Mouse (Mus musculus) gastrocnemius, postnatal 4 days (tissue): Measurements from ENCODE around the gene Zc3h15. TPM values are rescaled to one million over a fixed set of nuclear protein-coding genes. Genes with fewer than 3 reads are reported as not detected.

ENCODE experiments used
- DNase-seq, 2 experiments: peaks; one replicate each; pipeline ENCODE4 v3.0.0; 2021 to 2022; ENCODE audit warnings: low spot score in 2 of 2, mixed read lengths in 2 of 2
- total RNA-seq, 2 experiments: library from RNA; stranded (reverse); gene quantifications; 2 replicates each; pipeline ENCODE4 v1.2.3; 2021

Zc3h15 gene
- total RNA-seq, 2 experiments from 2014 or later, result 66.9 to 70.8 TPM

DNA sequence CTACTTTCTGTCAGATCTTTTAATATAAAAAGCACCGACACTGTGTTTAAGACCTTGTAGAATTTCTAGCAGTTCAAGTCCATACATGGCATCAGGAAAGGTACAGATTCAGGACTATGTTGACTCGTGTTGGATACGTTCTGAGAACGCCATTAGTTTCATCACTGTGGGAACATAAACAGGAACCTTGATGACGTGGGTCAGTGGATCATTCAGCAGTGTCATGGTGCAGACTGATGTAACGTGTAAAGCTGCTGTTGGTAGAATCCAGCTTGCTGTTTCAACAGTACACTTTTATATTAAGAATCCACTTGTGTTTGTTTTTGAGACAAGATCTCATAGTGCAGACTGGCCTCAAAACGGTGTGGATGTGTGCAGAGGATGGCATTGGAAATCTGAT lies 28.8 kb downstream of the Zc3h15 start:
- no peak for DNase-seq

DNA sequence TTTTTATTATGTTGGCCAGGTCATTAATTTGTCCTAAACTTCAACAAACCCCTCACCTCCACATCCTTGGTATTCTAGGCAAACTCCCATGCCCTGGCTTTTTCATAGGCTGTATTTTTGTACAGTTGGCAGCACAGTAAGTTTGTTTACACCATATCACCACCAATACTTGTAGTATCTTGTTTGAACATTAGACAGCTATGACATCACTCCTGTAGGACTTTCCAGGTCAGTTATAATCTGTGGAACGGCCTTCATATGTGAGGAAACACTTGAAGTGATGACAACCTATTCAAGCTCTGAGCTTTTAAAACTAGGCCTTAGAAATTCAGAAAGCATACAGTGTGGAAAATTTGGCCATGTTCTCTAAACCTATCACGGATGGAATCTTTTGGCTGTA lies 29.6 kb downstream of the Zc3h15 start:
- DNase-seq, result no peak

DNA sequence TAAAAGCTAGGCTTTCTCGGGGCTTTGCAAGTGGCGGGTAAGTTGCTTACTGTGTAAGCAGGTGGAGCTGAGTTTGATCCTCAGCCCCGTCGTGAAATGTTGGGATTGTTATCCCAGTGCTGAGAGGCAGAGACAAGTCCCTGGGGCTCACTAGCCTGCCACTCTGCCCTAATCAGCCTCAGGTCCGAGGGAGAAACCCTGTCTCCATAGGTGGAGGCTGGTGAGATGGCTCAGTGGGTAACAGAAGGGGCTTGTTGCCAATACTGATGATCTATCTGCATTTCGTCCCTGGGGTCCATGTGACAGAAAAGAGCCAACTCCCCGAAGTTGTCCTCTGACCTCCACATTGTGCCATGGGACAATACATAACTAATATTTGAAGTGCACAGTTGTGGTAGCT lies 30.2 kb downstream of the Zc3h15 start:
- no peak for DNase-seq

DNA sequence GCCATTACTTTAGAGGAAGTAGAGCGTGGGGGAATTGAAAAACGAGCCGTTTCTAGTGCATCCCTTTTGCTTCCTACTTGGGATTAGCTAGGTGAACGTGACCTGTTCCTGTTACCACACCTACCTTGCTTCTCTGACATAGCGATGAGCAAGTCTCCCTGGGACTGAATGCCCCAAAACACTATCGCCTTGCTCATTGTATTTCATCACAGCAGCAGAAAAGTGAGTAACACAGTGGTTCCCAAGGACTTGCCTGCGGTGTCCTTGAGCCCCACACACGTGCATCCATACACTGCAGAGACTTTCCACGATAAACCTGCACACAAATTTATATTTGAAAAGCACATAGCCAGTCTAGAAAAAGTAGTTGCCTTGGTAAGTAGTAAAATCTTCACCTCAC lies 30.7 kb downstream of the Zc3h15 start:
- no peak for DNase-seq

DNA sequence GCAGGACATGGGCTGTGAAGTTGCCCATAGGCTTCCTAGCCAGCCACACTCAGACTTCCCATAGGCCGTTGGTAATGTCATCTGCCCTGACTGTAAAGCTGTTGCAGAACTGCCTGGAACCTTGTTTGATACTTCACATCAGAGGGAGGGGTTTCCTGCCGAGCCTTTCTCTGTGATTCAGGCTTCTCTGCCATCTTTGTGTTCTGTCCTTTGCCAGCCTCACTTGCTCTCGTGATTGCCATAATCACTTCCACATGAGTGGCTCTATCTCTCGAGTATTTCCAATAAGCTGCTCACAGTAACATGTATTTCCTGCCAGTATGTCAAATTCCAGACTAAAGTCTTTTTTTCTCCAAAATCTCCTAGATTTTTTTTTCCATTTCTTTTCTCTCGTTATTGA lies 31.4 kb downstream of the Zc3h15 start:
- no peak for DNase-seq

DNA sequence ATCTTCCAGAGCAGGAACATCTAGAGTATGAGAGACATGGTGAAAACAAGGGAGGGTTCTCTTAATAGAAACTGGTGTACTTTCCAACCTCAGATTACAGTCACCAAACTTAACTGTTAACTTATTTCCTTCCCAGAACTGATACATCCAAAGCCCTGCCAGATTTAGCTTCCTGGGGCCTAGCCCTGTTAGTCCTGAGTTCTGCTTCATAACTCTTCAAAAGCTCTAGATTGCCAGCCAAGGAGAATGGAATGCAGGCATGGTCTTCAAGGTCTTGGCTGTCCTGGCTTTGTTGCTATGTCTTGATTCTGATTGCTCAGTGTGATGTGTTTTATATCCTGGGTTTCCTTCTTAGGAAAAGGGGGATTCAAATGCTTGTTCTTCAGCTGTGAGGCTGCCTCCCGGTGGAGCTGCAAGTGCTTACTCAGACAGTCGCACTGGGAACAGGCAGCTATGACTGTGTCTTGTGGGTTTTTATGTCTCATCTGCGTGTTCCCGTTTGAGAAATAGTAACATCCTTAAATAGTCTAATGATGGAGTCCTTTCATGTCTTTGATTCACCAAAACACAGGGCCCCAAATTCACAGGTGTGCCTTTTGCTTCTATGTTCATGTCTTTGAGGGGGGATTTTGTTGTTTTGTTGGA lies 32.1 kb downstream of the Zc3h15 start:
- DNase-seq, result no peak

DNA sequence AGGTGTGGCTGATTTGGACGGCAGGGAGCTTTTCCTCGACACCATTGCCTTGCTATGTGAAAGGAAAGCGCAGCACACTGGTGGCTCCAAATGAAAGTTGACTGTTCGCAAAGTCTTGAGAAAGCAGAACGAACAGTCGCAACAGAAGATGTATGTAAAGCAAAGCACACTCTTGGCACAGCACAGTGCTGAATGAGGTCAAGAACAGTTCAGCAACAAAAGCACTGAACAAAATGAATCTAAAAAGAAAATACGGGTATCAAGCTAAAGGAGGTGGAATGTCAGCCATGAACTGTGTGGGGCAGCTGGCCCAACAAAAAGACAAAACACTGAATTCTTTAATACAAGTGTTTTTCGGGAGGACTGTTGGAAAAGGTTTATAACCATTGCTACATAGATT lies 37.1 kb downstream of the Zc3h15 start:
- DNase-seq, result no peak

DNA sequence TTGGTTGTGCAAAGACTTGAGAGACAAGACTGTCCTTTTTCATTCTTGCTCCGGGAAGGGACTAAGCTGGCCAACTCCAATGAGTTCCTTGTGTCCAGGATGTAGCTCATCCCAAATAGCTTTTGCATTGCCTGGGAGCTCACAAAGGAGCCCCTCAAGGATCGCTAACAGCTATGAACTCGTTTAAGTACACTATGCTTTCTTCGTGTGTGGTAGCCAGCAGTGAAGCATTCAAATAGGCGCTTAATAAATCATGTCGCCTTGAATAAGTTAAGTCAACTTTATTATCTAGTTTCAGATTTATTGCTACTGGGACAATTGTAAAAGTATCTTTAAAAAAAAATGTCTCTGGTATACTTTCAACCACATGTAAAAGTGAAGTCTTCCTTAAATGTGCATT lies 37.5 kb downstream of the Zc3h15 start:
- no peak for DNase-seq

DNA sequence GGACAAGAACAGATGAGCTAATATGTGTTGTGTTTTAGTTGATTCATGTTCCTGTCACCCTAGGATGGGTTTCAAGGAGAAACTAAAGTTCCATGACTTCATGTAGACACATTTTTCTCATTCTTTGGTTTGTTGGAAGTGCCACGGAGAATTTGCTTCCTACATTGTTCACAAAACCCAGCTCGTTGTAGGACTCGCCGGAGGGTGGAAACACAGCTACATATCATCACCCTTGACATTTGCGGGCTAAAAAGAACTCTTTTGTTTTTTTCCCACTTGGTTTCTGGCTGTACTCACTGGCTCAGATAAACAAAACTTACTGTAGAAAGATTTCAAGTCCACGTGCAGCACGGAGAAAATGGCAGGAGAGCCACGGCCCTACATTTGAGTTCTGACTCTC lies 38.0 kb downstream of the Zc3h15 start:
- DNase-seq, result no peak

DNA sequence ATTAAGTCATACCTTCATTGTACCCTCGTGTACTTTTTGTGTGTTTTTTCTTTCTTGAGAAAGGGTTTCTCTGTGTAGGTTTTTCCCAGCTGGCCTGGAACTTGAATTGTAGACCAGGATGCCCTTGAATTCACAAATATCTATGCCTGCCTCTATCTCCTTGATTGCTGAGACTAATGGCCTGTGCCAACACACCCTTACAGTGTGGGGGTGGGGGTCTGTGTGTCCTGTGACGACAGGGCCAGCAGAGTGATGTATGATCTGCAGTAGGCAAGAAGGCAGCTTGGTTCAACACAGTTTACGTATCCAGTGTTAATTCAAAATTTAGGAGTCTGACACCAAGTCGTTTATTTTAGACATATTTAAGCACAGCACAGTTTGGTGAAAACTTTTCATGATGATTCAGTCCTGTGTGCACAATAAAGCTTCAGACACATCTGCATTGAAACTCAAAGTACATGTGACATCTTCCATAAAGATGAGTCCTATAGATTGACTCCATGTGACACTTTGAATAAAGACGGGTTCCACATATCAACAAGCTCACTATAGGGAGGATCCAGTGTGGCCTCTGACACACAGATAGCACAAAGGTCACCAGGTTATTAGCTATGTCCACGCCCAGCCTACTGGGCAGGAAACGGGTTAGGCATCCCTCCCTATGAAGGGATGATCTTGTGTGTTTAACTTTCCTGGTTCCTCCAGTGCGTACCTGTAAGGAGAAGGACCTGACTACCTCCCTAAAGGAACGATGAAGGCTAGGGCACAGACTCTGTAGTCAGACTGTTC lies 39.7 kb downstream of the Zc3h15 start:
- DNase-seq, result no peak

DNA sequence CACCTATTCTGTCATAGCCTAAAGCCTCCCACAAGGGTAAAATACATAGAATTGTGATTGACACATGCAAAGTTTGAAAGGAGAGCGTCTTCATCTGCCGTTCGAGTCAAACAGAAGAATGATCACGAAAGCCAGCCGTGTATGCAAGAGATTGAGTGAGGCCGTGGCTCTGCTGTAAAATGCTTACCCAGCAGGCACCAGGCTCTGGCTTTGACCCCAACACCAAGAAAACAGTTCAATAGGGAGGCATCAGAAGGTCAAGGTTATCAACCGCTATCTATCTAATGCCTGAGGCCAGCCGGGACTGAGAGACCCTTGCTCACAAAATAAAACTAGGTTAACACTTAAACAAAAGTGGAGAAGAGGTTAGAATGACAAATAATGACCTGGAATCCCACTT lies 40.5 kb downstream of the Zc3h15 start:
- no peak for DNase-seq

DNA sequence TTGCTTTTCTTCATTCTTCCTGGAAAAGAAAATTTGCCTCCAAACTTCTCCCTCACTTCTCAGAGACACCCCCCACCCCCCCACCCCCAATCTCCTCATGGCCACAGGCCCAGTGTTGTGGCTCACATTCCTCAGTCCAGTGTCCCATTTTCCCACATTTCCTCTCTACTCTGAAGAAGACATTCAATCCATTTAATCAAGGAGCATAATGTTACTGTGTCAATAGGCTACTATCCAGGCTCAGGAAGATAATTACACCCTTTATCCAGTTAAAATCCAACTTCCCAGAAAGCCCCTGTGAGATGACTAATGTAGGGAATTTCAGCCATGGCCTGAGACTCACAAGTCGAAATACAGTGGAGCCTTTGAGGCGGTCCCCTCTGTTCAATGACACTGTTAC lies 46.1 kb downstream of the Zc3h15 start:
- DNase-seq, result no peak

DNA sequence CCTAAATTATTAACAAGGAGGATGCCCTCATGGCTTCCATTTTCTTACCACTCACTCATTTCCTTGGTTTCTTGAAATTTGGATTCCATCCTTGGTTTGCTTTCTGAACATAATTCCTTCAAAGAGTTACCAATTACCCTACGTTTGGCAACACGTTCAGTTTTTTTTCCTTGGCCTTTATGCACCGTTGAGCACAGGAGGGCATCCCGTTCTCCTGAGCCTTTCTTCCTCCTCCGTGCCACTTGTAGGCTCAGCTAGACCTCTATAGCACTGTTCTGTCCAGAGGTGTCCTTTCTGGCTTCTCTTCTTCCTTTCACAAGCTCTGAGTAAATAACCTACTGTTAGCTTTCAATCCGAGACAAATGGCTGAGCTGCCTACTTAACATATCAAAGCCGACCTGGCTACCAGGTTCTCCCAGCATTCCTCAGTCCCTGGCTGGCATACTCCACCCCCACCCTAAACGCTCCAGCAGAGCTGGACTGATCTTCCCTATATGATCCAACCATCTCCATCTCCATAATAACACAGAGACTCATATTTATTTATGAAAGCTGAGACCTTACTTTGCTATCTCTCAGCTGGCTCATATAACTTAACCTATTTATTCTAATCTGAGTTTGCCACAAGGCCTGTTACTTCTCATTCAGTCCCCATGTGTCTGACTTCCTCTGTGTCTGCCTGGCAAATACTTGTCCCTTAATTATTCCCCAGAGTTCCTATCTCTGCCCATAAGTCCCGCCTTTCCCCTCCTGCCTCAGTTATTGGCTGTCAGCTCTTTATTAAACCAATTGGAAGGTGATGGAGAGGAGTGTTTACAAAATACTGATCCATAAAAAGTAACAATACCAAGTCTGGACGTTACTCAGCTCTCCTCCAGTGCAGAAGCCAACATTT lies 48.7 kb downstream of the Zc3h15 start:
- DNase-seq, result no peak

DNA sequence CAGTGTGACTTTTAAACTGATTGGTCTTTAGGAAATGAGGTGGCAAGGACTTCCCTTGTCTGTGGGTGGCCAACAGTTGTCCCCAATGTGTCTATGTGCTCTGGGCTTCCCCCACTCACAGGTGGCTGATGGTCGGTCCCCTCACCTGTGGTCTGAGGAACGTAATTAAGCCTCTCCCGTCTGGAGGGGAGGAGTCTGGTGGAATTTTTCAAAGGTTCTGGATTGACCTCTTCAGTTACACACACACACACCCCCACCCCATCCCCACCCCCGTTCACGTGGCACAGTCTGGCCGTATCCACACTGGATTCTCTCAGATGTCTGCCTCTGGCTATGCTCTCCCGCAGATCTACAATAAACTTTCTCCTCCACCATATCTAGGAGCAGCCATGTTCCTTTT lies 49.8 kb downstream of the Zc3h15 start:
- no peak for DNase-seq

DNA sequence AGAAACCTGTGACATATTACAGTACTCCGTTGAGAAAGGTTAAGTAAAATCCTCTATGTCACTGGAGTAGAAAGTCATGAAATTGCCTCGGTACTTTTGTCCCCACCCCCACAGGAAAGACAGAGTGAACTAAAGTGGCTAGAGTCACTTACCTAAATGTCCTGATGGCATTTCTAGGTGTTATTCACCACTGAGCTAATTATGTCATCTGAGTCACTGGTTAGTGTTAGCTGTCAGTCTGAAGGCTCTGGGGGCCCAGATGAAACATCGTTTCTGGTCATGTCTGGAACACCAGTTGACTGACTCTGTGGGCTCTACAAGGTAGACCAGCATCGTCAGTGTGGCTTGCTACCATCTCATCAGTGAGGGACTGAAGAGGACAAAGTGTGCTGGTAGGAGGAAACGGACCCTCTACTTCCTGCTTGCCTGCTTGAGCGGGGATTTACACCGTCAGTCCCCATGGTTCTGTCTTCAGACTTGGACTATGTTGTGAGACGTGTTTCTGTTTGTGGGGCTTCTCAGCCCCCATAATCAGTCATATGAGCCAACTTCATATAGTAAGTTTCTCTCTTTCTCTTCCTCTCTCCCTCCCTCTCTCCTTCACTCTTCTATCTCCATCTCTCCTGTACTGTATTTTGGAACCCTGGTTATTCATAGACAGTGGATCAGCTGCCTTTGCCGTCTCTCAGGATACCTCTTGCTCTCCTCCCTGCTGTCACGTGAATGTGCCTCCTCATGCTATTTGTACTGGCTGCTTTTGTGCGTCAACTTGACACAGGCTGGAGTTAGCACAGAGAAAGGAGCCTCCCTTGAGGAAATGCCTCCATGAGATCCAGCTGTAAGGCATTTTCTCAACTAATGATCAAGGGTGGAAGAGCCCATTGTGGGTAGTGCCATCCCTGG lies 51.4 kb downstream of the Zc3h15 start:
- DNase-seq, result no peak

DNA sequence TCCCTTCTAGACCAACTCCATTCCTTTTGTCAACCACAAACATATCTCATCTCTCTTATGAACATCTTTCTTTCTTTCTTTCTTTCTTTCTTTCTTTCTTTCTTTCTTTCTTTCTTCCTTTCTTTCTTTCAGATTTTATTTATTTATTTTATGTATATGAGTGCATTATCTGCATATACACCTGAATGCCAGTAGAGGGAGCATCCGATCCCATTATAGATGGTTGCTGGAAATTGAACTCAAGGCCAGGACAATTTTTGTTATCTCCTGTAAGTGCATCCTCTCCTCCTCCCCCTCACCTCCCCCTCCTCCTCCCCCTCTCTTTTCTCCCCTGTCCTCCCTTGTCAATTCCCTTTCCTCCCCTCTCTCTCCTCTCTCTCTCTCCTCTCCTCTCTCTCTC lies 54.2 kb downstream of the Zc3h15 start:
- DNase-seq, result no peak

DNA sequence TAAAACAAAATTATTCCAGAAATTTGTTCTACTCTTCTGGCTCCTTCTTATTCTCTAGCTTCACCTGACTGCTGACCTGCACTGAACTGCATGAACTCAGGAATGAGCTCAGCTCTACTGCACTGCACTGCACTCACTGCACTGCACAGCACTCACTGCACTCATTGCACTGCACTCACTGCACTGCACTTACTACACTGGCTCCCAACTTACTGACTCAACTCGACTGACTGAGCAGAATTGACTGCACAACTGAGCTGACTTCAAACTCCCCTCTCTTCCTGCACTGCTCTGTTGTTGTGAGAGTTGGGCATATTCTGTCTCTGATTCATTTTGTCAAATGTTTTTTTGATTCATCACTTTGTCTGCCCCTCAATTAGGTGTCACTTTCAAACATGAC lies 55.1 kb downstream of the Zc3h15 start:
- DNase-seq, result no peak

DNA sequence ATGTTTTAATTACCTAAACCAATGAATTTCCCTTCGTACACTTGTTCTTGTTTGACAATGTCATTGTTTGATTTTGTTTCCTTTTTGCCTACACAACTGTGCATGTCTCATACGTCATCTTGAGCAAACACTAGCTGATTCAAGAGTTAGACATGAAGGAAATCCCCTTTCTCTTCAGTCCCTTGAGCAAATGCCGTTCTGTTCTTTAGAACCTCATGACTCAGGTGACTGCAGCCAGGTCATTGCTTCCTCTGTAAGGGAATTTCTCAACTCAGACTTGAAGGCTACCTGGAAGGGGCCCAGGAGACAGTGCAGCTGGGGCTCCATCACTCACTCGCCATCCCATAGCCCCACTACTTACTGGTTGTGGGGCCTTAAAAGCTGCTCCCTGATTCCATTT lies 56.4 kb downstream of the Zc3h15 start:
- no peak for DNase-seq

DNA sequence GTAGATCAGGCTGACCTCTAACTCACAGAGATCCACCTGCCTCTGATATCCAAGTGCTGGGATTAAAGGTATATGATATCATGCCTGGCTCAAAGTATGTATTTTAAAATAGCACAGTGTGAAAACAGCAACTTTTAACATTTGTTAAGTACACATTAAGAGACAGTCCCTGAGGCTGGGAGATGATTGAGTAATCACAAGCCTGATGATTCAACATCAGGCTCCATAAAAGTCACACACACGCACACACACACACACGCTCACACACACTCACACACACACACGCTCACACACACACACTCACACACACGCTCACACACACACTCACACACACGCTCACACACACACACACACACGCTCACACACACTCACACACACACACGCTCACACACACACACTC lies 58.2 kb downstream of the Zc3h15 start:
- no peak for DNase-seq

DNA sequence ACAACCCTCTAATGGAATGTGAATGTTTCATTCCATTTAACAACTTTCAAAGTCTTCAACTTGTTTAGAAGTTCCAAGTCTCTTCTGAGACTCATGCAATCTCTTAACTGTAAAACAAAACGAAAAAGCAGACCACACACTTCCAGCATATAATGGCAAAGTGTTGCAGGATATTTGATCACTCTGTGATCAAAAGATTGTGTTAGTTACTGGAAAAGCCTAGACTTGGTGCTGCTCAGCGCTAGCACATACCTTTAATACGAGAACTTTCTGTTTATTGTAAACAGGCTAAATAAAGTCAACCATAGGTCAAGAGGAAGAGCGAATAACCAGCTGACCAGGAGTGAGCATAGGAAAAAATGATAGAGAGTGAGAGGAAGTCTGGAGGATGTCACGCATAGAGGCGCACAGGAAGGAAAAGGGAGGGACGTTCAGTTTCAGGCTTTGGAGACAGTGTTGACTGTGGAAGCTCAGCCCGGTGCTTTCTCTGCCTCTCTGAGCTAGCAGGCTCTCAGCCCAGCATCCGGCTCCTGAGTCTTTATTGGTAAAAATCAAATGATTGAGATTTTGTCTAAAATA lies 61.4 kb downstream of the Zc3h15 start:
- DNase-seq, result no peak
